Comparison of ENCODE assay signal across 8 mouse cellular contexts in genomic region chr8:111912860-111913432, GRCm38 (mm10). TPM values are rescaled to one million over a fixed set of nuclear protein-coding genes. Genes with fewer than 3 reads are reported as not detected.
DNase-seq lines count a peak whose midpoint lies in the region; ATAC-seq and TF ChIP-seq lines count a peak whose summit lies in the region.

No protein-coding gene starts in this region.

- ATAC-seq in forebrain, embryonic 14.5 days: peak; percentile 85
- ATAC-seq in erythroblast, adult 5-6 weeks (replicated peaks; ENCODE audit: low FRiP score, poor library complexity, severe bottlenecking): no peak

- no peak overlapping the region for H3K27ac ChIP-seq in cortical plate, adult 2 months (ENCODE audit: insufficient read depth, low read length)
- H3K27ac ChIP-seq in forebrain, embryonic 14.5 days (ENCODE audit: low read depth, low read length): peak overlapping the region; percentile 70

- peaks cover 6% of the 10 kb centered on the region; the same call in 1 of the 2 replicates for H3K36me3 ChIP-seq in forebrain, embryonic 14.5 days (ENCODE audit: control insufficient read depth, insufficient read depth, low read length)

- DNase-seq in left cerebral cortex, postnatal 10 days (ENCODE audit: extremely low spot score in 1 of 2, low spot score in 2 of 2): peak; percentile 55 to 79
- no peak for DNase-seq in left cerebral cortex, adult 11 months (ENCODE audit: low spot score)
- DNase-seq in forebrain, embryonic 14.5 days (ENCODE audit: low spot score): peak; percentile 87
- peak; percentile 81 for DNase-seq in left cerebral cortex, postnatal 4 days
- no peak for DNase-seq in urinary bladder, postnatal 10 days (ENCODE audit: low spot score)
- DNase-seq in cerebellum, adult 11-12 months: no peak

- intact Hi-C loops in left cerebral cortex, postnatal 10 days (cut with DNase I): no loop called here
- intact Hi-C loops in left cerebral cortex, postnatal 4 days (cut with DNase I): no loop called here

- 20% methylated on average over 12 of the region's 12 CpGs for WGBS in forebrain, embryonic 14.5 days

- no peak for TF ChIP-seq POLR2A in cortical plate, adult 2 months (IDR thresholded peaks at IDR 0.05; ENCODE audit: extremely low read depth, insufficient read depth, low read length)

- no peak overlapping the region for H3K9ac ChIP-seq in forebrain, embryonic 14.5 days (ENCODE audit: low read length)

- no peak overlapping the region for H3K4me3 ChIP-seq in cortical plate, adult 2 months (ENCODE audit: insufficient read depth, low read length)
- no peak overlapping the region for H3K4me3 ChIP-seq in forebrain, embryonic 14.5 days (ENCODE audit: low read depth, low read length)

- peak overlapping the region; percentile 13 for H3K4me2 ChIP-seq in forebrain, embryonic 14.5 days (ENCODE audit: low read length)

- H3K27me3 ChIP-seq in forebrain, embryonic 14.5 days (replicated peaks; ENCODE audit: control insufficient read depth, insufficient read depth, low read length): 0 out of 2 replicates have a peak, but pooled peaks cover 5% of the 10 kb centered on the region

- TF ChIP-seq CTCF in cortical plate, adult 2 months (IDR thresholded peaks at IDR 0.05; ENCODE audit: extremely low read depth, insufficient read depth, low read length): peak; percentile 34

- no peaks in the 10 kb centered on the region for H3K9me3 ChIP-seq in forebrain, embryonic 14.5 days (replicated peaks; ENCODE audit: control insufficient read depth, low read length)

- no peaks in the 10 kb centered on the region for H3K4me1 ChIP-seq in cortical plate, adult 2 months (ENCODE audit: control insufficient read depth, insufficient read depth, low read length)
- H3K4me1 ChIP-seq in forebrain, embryonic 14.5 days (ENCODE audit: control insufficient read depth, insufficient read depth, low read length): peaks cover 5% of the 10 kb centered on the region; the same call in 1 of the 2 replicates

RNA-seq across cellular contexts. Expression of gene Chst5, which starts 2.7 kb away (rescaled TPM):
- under 1 TPM; 0.67 to 0.86 TPM for total RNA-seq in left cerebral cortex, postnatal 10 days (2021)
- polyA plus RNA-seq in cortical plate, adult 2 months (2012; rRNA removed): 1.2 and 1.4 TPM in 2 replicates
- 2.6 TPM in 2 replicates for polyA plus RNA-seq in forebrain, embryonic 14.5 days (2014; fragmentation: Nextera tagmentation; extraction: Ambion mirVana)
- 1 to 10 TPM in 1 of 2 experiments, under 1 TPM in 1; 0.89 to 1.0 TPM for total RNA-seq in left cerebral cortex, postnatal 4 days (2021)
- total RNA-seq in erythroblast, adult 5-6 weeks (2015; ENCODE audit: low replicate concordance): not detected in 2 replicates
- total RNA-seq in erythroblast, adult 5-6 weeks (2017; ENCODE audit: low replicate concordance): not detected in 2 replicates

RNA-seq across cellular contexts. Expression of gene Tmem231, which starts 20.7 kb away (rescaled TPM):
- 10 to 100 TPM; 10.0 to 10.4 TPM for total RNA-seq in left cerebral cortex, postnatal 10 days (2021)
- 10.6 and 11.8 TPM in 2 replicates for polyA plus RNA-seq in cortical plate, adult 2 months (2012; rRNA removed)
- 11.8 and 14.3 TPM in 2 replicates for polyA plus RNA-seq in forebrain, embryonic 14.5 days (2014; fragmentation: Nextera tagmentation; extraction: Ambion mirVana)
- 10 to 100 TPM; 11.6 to 11.9 TPM for total RNA-seq in left cerebral cortex, postnatal 4 days (2021)
- 2.7 TPM in 1 of 2 replicates, not detected in the other for total RNA-seq in erythroblast, adult 5-6 weeks (2015; ENCODE audit: low replicate concordance)
- total RNA-seq in erythroblast, adult 5-6 weeks (2017; ENCODE audit: low replicate concordance): 4.7 and 5.0 TPM in 2 replicates

RNA-seq across cellular contexts. Expression of gene Gabarapl2, which starts 27.6 kb away (rescaled TPM):
- 100 to 1,000 TPM; 206 to 213 TPM for total RNA-seq in left cerebral cortex, postnatal 10 days (2021)
- 208 and 226 TPM in 2 replicates for polyA plus RNA-seq in cortical plate, adult 2 months (2012; rRNA removed)
- 518 and 525 TPM in 2 replicates for polyA plus RNA-seq in forebrain, embryonic 14.5 days (2014; fragmentation: Nextera tagmentation; extraction: Ambion mirVana)
- total RNA-seq in left cerebral cortex, postnatal 4 days (2021): 100 to 1,000 TPM; 192 to 198 TPM
- total RNA-seq in erythroblast, adult 5-6 weeks (2015; ENCODE audit: low replicate concordance): 113 and 121 TPM in 2 replicates
- total RNA-seq in erythroblast, adult 5-6 weeks (2017; ENCODE audit: low replicate concordance): 170 and 171 TPM in 2 replicates

RNA-seq across cellular contexts. Expression of gene Tmem170, which starts 36.4 kb away (rescaled TPM):
- 1 to 10 TPM; 2.6 to 3.1 TPM for total RNA-seq in left cerebral cortex, postnatal 10 days (2021)
- polyA plus RNA-seq in cortical plate, adult 2 months (2012; rRNA removed): 3.3 and 3.4 TPM in 2 replicates
- polyA plus RNA-seq in forebrain, embryonic 14.5 days (2014; fragmentation: Nextera tagmentation; extraction: Ambion mirVana): 2.0 and 2.7 TPM in 2 replicates
- total RNA-seq in left cerebral cortex, postnatal 4 days (2021): 1 to 10 TPM; 2.6 to 2.9 TPM
- total RNA-seq in erythroblast, adult 5-6 weeks (2015; ENCODE audit: low replicate concordance): 0.84 and 2.7 TPM in 2 replicates
- 0.70 and 1.4 TPM in 2 replicates for total RNA-seq in erythroblast, adult 5-6 weeks (2017; ENCODE audit: low replicate concordance)

RNA-seq across cellular contexts. Expression of gene Cfdp1, which starts 58.9 kb away (rescaled TPM):
- total RNA-seq in left cerebral cortex, postnatal 10 days (2021): 10 to 100 TPM; 90.6 to 94.9 TPM
- 78.9 and 87.7 TPM in 2 replicates for polyA plus RNA-seq in cortical plate, adult 2 months (2012; rRNA removed)
- polyA plus RNA-seq in forebrain, embryonic 14.5 days (2014; fragmentation: Nextera tagmentation; extraction: Ambion mirVana): 173 and 178 TPM in 2 replicates
- total RNA-seq in left cerebral cortex, postnatal 4 days (2021): 100 to 1,000 TPM; 110 to 114 TPM
- 13.3 and 43.7 TPM in 2 replicates for total RNA-seq in erythroblast, adult 5-6 weeks (2015; ENCODE audit: low replicate concordance)
- 32.5 and 33.6 TPM in 2 replicates for total RNA-seq in erythroblast, adult 5-6 weeks (2017; ENCODE audit: low replicate concordance)

Comparison
In these comparisons a context has a peak if more than half of its experiments do, and no peak if none do; other contexts are left out.
1. DNase-seq: peak in left cerebral cortex, postnatal 10 days (2 of 2), forebrain, embryonic 14.5 days (single experiment) and left cerebral cortex, postnatal 4 days (single experiment); none in left cerebral cortex, adult 11 months (single experiment), urinary bladder, postnatal 10 days (single experiment) and cerebellum, adult 11-12 months (single experiment).